21 mouse cellular contexts compared by ENCODE assay signal in the genomic region with DNA sequence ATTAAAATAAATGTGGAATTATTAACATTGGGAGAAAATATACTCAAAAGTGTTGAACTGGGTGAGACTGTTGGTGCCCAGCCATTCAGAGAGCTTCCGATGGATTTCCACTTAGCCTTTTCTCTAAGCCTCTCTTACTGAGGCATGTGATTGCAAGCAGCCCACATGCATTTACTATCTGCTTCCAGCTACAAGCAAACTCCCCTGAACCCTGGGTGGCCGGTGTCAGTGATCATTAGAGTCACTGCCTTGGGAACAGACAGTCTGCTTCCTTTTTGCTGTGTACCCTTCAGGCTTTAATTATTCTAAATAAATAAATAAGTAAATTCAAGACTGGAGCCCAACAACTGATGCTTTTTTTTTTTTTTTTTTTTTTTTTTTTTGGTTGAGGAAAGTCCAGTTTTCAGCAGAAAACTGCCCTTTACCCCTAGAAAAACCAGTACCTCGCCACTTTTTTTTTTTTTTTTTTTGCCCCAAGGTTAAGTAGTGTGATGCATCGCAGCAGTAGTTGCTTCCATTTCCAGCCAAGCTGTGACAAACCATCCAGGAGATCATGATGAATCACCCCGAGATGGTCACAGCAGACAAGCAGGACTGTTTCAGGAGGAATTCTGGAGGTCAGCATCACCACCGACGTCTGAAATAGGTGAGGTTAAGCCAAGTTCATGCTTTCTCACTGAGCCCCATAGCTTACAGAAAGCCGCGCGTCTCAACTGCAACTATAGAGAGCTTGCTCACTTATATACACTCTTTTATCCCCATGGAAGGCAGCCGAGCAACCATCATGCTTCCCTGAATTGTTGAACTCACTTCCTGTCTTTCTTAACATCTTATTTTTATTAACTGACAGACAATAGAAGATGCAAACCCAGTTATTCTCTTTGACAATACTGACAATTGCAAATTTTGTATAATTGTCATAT. TPM values are rescaled to one million over a fixed set of nuclear protein-coding genes. Genes with fewer than 3 reads are reported as not detected.
DNase-seq lines count a peak whose midpoint lies in the region; ATAC-seq lines count a peak whose summit lies in the region.
"Had no signal": no experiment of that assay in that cellular context is flagged by ENCODE, and none has a peak within 500 bp of the region (broad histone marks: within the 10 kb centered on the region; RNA-seq: fewer than 3 reads in every experiment).

No protein-coding gene starts in this region.

- H3K4me1 ChIP-seq in embryonic facial prominence, embryonic 10.5 days, result peaks cover 48% of the 10 kb centered on the region
- H3K4me1 ChIP-seq: midbrain, embryonic 15.5 days had no signal

- no peaks in the 10 kb centered on the region for H3K9me3 ChIP-seq in embryonic facial prominence, embryonic 10.5 days
- H3K9me3 ChIP-seq: embryonic facial prominence, embryonic 13.5 days; hindbrain, embryonic 10.5 days; limb, embryonic 12.5 days; midbrain, embryonic 15.5 days had no signal

- H3K36me3 ChIP-seq in embryonic facial prominence, embryonic 10.5 days (replicated peaks), result no peaks in the 10 kb centered on the region
- H3K36me3 ChIP-seq: embryonic facial prominence, embryonic 13.5 days; hindbrain, embryonic 10.5 days; limb, embryonic 12.5 days; midbrain, embryonic 15.5 days had no signal

- H3K4me3 ChIP-seq in embryonic facial prominence, embryonic 10.5 days, result 0 out of 2 replicates have a peak overlapping the region, but pooled peaks have one; percentile 11
- H3K4me3 ChIP-seq: embryonic facial prominence, embryonic 13.5 days; hindbrain, embryonic 10.5 days; limb, embryonic 12.5 days; midbrain, embryonic 15.5 days; myocyte had no signal

- DNase-seq in kidney, adult 9 months, result peak; percentile 68
- DNase-seq in kidney, postnatal 14 days, result no peak
- peak; percentile 49 for DNase-seq in NIH3T3 (ENCODE audit: low read depth)
- peak; percentile 76 for DNase-seq in embryonic facial prominence, embryonic 10.5 days (ENCODE audit: low spot score)
- DNase-seq in retina, embryonic 14.5 days (ENCODE audit: low spot score), result peak; percentile 37
- DNase-seq in layer of hippocampus, postnatal 25 days (ENCODE audit: extremely low spot score in 1 of 2, low spot score in 1 of 2), result no peak
- DNase-seq: adrenal gland, postnatal 36 days; cerebellum, adult 11-12 months; cerebellum, postnatal 14 days; gastrocnemius, postnatal 36 days; right cerebral cortex, postnatal 25 days; thymus, adult 2 months had no signal

- H3K27me3 ChIP-seq in embryonic facial prominence, embryonic 10.5 days (replicated peaks; ENCODE audit: low read depth, poor library complexity, severe bottlenecking), result no peaks in the 10 kb centered on the region
- H3K27me3 ChIP-seq: limb, embryonic 12.5 days; midbrain, embryonic 15.5 days had no signal

- no peak for ATAC-seq in activated CD4-positive, CD25-positive, alpha-beta regulatory T cell, adult 4 months
- ATAC-seq: forebrain, embryonic 14.5 days; lung, postnatal 0 days; midbrain, embryonic 15.5 days had no signal

- 34% methylated on average over 11 of the region's 11 CpGs for WGBS in embryonic facial prominence, embryonic 10.5 days

- H3K27ac ChIP-seq in embryonic facial prominence, embryonic 10.5 days (replicated peaks), result peak overlapping the region; percentile 61; the same call in 1 of the 2 replicates
- H3K27ac ChIP-seq: embryonic facial prominence, embryonic 13.5 days; hindbrain, embryonic 10.5 days; limb, embryonic 12.5 days; liver, embryonic 14.5 days; midbrain, embryonic 15.5 days had no signal

RNA-seq across cellular contexts. Expression of gene Fzd4, which starts 21.9 kb away (rescaled TPM):
- 10.2 and 11.5 TPM in 2 replicates for polyA plus RNA-seq in embryonic facial prominence, embryonic 10.5 days (2016; fragmentation: Nextera tagmentation; extraction: Ambion mirVana)
- total RNA-seq in layer of hippocampus, postnatal 25 days (2021), result 1 to 10 TPM; 6.5 to 7.6 TPM
- not detected for polyA plus RNA-seq in activated CD4-positive, CD25-positive, alpha-beta regulatory T cell, adult 4 months (2017; shearing (Covaris generic))

RNA-seq across cellular contexts. Expression of gene Tmem135, which starts 22.0 kb away (rescaled TPM):
- polyA plus RNA-seq in embryonic facial prominence, embryonic 10.5 days (2016; fragmentation: Nextera tagmentation; extraction: Ambion mirVana), result 15.8 and 18.0 TPM in 2 replicates
- 10 to 100 TPM; 59.1 to 63.4 TPM for total RNA-seq in layer of hippocampus, postnatal 25 days (2021)
- polyA plus RNA-seq in activated CD4-positive, CD25-positive, alpha-beta regulatory T cell, adult 4 months (2017; shearing (Covaris generic)), result 10 to 100 TPM; 18.7 to 24.8 TPM

Comparison
In these comparisons a context has a peak if more than half of its experiments do, and no peak if none do; other contexts are left out.
1. DNase-seq: peak in kidney, adult 9 months (single experiment), NIH3T3 (single experiment), embryonic facial prominence, embryonic 10.5 days (single experiment) and retina, embryonic 14.5 days (single experiment); none in kidney, postnatal 14 days (single experiment) and layer of hippocampus, postnatal 25 days (0 of 2).
2. RNA of gene Fzd4, which starts 21.9 kb away (polyA plus RNA-seq): 10.2 to 11.5 TPM in embryonic facial prominence, embryonic 10.5 days; not detected in activated CD4-positive, CD25-positive, alpha-beta regulatory T cell, adult 4 months; every median in the first group is over 10 times any median in the second.